Mouse (Mus musculus): ENCODE data around the gene Olfr412.

DNA sequence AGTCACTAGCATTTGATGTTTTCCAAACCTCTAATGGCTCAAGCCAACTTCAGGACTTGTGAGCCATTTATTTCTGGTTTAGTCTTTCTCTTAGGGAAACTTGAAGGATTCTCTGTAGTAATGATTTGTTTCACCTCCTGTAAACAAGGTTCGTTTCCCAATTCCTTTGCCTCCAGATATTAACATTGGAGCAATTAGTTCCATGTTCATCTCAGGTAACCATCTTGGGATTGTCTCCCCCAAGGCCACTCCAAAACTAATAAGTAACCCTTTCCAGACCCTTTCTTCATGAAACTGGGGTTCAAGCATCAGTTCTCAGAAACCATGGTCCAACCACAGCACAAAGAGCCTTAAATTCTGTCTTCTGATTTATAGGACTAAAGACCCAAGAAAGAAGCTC lies at the start of gene Olfr412:
- TF ChIP-seq GATA1 (IDR thresholded peaks at IDR 0.05; ENCODE audit: low read length) (no peak), TAL1 (IDR thresholded peaks at IDR 0.05; ENCODE audit: low read length) (no peak)
